Mouse (Mus musculus) CD4-positive, CD25-positive, alpha-beta regulatory T cell, adult 4 months (primary cell): ENCODE data around the gene Slc38a6. TPM values are rescaled to one million over a fixed set of nuclear protein-coding genes. Genes with fewer than 3 reads are reported as not detected.

Experiments used
- ATAC-seq: one replicate; pipeline ENCODE4 v1.8.0; 2017
- polyA plus RNA-seq, 2 experiments: library from polyadenylated mRNA; unstranded; fragments of 100-300 nt; shearing (Covaris generic); gene quantifications; one replicate each; pipeline ENCODE4 v1.2.1; 2017

Gene Slc38a6
- polyA plus RNA-seq, 2 experiments from 2014 or later: 6.8 to 7.5 TPM

DNA sequence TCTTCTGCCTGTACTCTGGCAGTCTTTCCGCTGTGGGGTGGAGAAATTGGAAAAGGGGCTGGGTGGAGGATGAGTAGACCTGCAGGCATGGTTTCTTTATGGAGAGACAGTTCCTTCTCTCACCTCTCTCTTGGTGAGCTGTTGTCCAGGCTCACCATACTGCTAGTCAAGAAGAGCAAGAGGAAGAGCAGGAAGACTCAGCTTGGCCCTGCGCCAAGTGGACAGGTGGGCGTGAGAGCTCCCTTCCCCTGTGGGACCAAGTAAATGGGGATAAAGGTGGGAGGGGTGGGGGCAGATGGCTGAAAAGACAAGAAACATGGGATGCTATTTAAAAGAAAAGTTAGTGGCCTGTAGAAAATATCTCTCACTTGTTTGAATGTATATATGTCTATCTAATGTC is 71.2 kb downstream of the Slc38a6 start:
- ATAC-seq: no peak

GRCm38 (mm10) chr12:73358640-73359039 is 72.1 kb downstream of the Slc38a6 start:
- ATAC-seq: no peak

DNA sequence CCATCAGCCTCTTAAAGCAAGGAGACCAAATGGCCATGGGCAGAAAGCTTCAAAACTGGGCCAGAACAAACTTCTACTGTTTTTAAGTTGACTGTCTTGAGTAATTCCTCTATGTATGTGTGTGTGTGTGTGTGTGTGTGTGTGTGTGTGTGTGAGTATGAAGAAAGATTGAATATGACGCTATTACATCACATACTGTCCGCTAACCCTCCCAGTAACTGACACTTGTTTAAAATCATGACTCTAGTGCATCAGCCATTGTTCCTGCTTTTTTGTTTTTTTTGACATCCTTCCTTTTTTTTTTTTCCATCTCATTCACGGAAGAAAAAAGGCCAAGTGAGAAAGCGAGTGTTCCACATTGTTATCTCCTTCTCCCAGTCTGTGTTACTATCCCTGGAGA is 72.9 kb downstream of the Slc38a6 start:
- ATAC-seq: no peak

DNA sequence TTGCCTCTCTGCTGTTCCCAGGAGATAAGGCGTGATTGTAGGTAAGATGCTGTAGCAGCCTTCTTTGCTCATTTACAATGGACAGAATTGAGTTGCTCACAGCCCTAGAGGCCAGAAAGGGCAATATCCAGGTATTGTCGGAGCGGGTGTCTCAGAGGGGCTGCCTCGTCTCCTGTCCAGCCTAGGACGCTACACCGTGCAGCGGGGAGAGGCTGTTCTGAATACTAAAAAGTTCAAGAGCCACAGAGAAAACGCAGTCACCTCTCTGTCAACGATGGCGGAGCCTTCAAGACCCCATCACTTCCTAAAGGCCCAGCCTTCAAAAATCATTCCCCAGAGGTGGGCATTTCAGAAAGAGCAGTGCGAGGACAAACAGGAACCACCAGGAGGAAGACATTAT is 74.6 kb downstream of the Slc38a6 start:
- no peak for ATAC-seq

- no peak for ATAC-seq
Measured at GRCm38 (mm10) chr12:73363401-73363800, 76.8 kb downstream of the Slc38a6 start.

GRCm38 (mm10) chr12:73363956-73364355 is 77.4 kb downstream of the Slc38a6 start:
- no peak for ATAC-seq

GRCm38 (mm10) chr12:73366581-73366980 is 80.0 kb downstream of the Slc38a6 start:
- ATAC-seq: no peak

DNA sequence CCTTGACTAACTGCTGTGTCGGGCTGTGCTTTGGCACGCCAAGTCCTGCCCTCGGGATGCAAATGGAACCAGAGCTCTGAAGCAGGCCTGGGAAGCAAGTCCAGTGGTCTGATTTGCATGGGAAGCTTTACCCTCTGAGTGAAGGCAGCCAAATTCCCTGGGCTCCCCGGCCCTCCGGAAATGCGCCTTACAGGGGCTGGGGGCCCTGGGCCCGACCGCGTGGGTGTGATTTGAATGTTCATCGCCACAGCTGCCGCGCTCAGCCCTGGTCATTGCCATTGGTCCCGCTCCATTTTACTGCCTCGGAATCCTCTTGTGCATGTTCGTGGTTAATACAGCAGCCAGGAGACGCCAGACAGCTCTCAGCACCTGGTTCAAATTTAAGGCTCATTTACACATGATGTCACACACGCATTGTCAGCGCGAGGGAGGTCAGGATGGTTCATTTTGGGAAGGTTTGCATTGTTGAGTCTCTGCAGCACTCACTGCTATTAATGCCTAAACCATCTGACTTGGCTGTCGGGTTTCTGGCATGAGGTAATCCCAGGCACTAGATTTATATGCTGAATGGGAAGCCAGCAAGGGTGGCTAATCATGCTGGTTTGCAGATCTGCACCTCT is 81.0 kb downstream of the Slc38a6 start:
- no peak for ATAC-seq

DNA sequence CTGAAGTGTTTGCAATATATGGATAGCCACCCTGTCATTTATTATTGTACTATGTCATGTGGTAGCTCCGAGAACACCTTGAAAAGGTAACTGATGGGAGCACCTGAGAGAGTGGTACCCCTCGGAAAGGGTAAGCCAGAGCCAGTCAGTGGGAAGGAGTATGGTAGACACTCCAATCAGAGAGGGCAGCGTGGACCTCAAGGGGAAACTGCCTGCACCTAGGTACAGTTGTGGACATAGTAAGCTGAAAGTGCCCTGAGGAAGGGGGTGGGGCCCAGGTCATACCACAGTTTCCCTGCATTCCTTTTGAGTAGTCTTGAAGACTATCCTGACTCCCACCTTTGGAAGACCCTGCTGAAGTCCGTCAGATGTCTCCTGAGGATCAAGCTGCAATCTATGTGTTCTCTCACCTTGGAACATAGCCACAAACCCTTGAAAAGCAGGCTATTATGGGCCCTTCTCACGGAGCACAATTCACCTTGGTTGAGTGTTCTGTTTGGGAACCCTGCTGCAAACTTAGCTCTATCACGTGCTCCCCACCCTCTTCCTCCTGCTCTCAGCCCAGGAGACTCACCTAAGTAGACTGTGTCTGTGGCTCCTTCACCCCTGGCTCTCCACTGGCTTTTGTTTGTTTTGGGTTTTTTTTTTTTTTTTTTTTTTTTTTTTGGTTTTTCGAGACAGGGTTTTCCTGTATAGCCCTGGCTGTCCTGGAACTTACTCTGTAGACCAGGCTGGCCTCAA is 82.5 kb downstream of the Slc38a6 start:
- no peak for ATAC-seq

GRCm38 (mm10) chr12:73370367-73370944 is 83.9 kb downstream of the Slc38a6 start:
- ATAC-seq: no peak

GRCm38 (mm10) chr12:73371132-73371531 is 84.6 kb downstream of the Slc38a6 start:
- no peak for ATAC-seq

DNA sequence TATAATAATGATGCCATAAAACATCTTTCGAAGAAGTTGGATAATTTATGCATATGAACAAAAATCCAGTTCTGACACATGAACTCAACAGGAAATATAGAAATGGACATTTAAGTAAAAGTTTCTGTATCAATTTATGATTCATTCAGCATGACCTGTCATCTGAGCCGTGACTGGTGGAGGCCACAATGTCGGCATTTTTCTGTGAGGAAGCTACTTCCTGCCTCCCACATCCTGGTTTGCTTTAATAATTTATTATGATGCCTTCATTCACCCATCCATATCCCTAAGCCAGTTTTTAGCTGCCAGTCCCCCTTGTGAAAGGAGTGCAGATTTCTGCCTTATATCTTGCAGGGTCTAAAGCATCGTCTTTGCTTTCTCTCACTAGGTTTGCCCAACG is 91.4 kb downstream of the Slc38a6 start:
- no peak for ATAC-seq

DNA sequence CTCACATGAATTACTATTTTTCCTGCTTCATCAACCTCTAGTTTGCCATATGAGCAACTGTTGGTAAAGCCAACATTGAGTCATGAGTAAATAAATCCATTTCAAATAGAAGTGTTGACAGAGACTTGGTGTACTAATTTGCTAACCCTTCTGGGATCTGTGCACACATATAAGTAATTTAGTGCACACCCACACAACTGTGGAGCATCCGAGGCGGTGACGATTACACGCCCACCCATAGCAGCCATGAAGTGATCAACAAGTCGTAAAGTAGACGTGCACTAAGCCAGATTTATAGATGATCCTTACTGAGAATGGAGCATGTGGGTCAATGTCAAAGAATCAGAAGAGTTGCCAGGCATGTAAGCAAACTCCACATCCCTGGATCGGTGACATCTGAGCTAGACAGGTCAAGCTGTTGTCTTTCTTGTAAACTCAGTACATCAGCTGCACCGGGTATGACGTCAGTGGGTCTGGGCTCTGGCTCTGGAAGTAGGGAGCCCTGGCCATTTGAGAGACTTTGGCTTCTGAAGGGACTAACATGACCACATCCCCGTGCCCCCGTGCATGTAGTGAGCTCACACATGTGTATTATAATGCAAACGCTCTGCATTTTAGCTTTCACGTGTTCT is 92.3 kb downstream of the Slc38a6 start:
- no peak for ATAC-seq

DNA sequence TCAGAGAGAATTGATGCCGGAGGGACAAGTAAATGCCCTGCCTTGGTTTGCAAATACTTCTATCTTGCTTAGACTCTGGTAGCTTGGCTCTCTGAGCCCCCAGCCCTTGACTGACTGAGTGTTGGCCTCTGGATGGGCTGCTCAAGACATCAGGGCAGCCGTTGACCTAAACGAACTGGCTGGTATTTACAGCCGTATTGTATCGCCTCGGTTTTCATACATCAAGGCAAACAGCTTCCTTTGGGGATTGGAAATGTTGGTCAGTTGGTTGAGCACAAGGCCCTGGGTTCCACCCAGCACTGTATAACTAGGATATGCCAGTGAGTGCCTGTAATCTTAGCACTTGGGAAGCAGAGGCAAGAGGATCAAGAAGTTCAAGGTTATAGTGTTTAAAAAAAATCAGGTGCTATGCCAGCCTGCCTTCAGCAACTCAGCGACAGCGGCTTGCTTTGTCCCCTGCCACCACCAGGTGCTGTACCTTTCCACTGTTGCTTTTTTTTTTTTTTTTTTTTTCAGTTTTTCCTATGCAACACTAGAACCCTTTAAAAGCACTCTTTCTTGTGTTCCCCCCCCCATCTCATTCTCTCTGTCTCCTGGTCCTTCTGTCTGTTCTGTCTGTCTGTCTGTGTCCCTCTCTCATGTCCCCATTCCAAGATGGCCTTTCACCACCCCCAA is 94.2 kb downstream of the Slc38a6 start:
- ATAC-seq: no peak

GRCm38 (mm10) chr12:73381452-73381851 is 94.9 kb downstream of the Slc38a6 start:
- no peak for ATAC-seq

- ATAC-seq: peak; percentile 77
Measured at GRCm38 (mm10) chr12:73382290-73383178, 96.0 kb downstream of the Slc38a6 start.

DNA sequence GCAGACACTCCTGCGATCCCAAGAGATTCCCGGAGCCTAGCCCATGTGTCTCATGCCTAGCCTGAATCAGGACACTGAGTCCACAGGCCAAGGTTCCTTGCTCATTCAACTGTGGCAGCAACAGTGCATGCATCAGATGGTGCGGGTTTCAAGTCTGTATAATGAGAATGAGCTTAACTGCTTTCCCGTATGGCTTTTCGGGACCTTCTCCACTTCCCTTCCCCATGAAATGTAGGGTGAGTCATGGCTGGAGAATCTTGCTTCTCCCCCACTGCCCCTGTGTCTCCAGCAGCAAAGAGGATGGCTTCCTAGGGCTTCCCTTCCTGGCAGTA is 96.6 kb downstream of the Slc38a6 start:
- no peak for ATAC-seq

- ATAC-seq: peak; percentile 55
Measured at GRCm38 (mm10) chr12:73383861-73384260, 97.3 kb downstream of the Slc38a6 start.

- no peak for ATAC-seq
Measured at GRCm38 (mm10) chr12:73384747-73385146, 98.2 kb downstream of the Slc38a6 start.

GRCm38 (mm10) chr12:73392507-73392906 is 105.9 kb downstream of the Slc38a6 start:
- ATAC-seq: no peak

GRCm38 (mm10) chr12:73393018-73393417 is 106.4 kb downstream of the Slc38a6 start:
- ATAC-seq: no peak

DNA sequence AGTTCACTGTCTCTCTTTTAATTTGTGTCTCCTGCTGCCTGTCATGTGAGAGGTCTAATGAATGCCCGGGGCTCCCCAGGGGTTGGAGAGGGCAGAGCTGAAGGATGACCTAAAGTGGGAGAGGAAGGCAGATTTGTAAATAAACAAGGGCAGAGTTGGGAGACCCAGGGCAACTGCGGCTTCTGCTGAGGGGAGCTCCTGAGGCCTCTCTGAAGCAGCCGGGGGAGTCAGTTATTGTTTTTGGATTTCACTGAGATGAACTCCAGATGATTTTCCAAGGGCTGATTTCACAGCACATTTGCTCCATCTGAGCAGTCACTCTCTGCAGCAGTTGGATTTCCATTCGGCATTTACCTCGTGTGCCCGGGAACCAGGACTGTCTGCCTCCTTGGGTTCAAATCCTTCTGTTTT is 107.3 kb downstream of the Slc38a6 start:
- ATAC-seq: no peak
